Mouse (Mus musculus): ENCODE data around the gene Socs7. TPM values are rescaled to one million over a fixed set of nuclear protein-coding genes. Genes with fewer than 3 reads are reported as not detected.

The Socs7 gene
- polyA plus RNA-seq, 1 experiment = 47.9 TPM

GRCm38 (mm10) chr11:97410958-97411357 is 48.6 kb downstream of the Socs7 start:
- Histone ChIP-seq H3K4me1 (ENCODE audit: control insufficient read depth, insufficient read depth, low read length) (peaks cover 2% of the 10 kb centered on the region; the same call in 1 of the 2 replicates), H3K4me3 (ENCODE audit: insufficient read depth, low read length) (no peak overlapping the region), H3K27ac (ENCODE audit: insufficient read depth, low read length) (no peak overlapping the region)
- TF ChIP-seq CTCF (IDR thresholded peaks at IDR 0.05; ENCODE audit: extremely low read depth, insufficient read depth, low read length) (no peak), POLR2A (IDR thresholded peaks at IDR 0.05; ENCODE audit: extremely low read depth, insufficient read depth, low read length) (no peak)

DNA sequence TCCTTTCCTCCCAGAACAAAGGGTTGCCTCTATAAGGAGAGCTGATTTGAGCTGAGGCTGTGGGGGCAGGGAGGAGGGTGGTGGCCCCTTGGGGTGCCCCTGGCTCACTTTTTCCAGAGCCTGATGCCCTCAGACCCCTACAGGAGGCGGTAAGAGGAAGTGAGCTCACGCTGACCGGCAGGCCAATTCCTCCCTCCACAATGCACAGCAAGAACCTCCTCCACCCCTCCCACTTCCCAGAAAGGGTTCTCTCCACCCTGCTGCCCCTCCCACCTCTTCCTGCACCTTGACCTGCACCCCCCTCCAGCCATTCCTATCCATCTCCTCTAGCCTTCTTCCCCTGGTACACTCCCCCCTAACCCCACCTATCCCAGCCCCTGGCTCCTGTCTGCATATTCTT is 49.8 kb downstream of the Socs7 start:
- TF ChIP-seq POLR2A (IDR thresholded peaks at IDR 0.05; ENCODE audit: extremely low read depth, insufficient read depth, low read length) (no peak), CTCF (IDR thresholded peaks at IDR 0.05; ENCODE audit: extremely low read depth, insufficient read depth, low read length) (no peak)
- H3K27ac ChIP-seq (ENCODE audit: insufficient read depth, low read length) = no peak overlapping the region
- H3K4me1 ChIP-seq (ENCODE audit: control insufficient read depth, insufficient read depth, low read length) = no peaks in the 10 kb centered on the region; the same call in 1 of the 2 replicates
- H3K4me3 ChIP-seq (ENCODE audit: insufficient read depth, low read length) = no peak overlapping the region

GRCm38 (mm10) chr11:97412808-97413347 is 50.5 kb downstream of the Socs7 start:
- H3K27ac ChIP-seq (ENCODE audit: insufficient read depth, low read length) = no peak overlapping the region
- H3K4me3 ChIP-seq (ENCODE audit: insufficient read depth, low read length) = no peak overlapping the region
- H3K4me1 ChIP-seq (ENCODE audit: control insufficient read depth, insufficient read depth, low read length) = no peaks in the 10 kb centered on the region
- TF ChIP-seq CTCF (IDR thresholded peaks at IDR 0.05; ENCODE audit: extremely low read depth, insufficient read depth, low read length) (no peak), POLR2A (IDR thresholded peaks at IDR 0.05; ENCODE audit: extremely low read depth, insufficient read depth, low read length) (no peak)

DNA sequence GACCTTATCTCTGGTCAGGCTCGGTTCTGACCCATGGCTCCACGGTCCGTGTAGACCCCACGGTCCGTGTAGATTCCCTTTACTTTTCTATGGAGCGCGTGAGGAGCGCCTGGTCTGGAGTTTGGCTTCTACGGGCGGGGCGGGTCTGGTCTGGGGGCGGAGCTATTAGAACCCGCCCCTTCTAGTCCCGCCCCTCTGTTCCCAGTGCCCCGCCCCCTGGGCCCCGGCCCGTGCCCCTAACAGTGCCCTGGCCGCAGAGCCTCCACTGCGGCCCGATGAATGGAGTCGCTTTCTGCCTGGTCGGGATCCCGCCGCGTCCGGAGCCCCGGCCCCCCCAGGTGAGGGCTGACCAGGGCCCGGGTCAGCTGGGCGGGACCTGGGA is 53.0 kb downstream of the Socs7 start, which contains the start of gene Arhgap23:
Gene Arhgap23 (plus strand): TSS at position 204 of the 382 bp plus-strand sequence.
- H3K4me3 ChIP-seq (ENCODE audit: insufficient read depth, low read length) = peak within 1 kb of the TSS; percentile 52
- H3K27ac ChIP-seq (ENCODE audit: insufficient read depth, low read length) = peak within 1 kb of the TSS; percentile 97
- 0 out of 2 replicates have a peak, but pooled peaks have one; percentile 39 for TF ChIP-seq POLR2A (IDR thresholded peaks at IDR 0.05; ENCODE audit: extremely low read depth, insufficient read depth, low read length)
- TF ChIP-seq CTCF (IDR thresholded peaks at IDR 0.05; ENCODE audit: extremely low read depth, insufficient read depth, low read length) = no peak
- H3K4me1 ChIP-seq (ENCODE audit: control insufficient read depth, insufficient read depth, low read length) = no peaks in the 10 kb centered on the region

DNA sequence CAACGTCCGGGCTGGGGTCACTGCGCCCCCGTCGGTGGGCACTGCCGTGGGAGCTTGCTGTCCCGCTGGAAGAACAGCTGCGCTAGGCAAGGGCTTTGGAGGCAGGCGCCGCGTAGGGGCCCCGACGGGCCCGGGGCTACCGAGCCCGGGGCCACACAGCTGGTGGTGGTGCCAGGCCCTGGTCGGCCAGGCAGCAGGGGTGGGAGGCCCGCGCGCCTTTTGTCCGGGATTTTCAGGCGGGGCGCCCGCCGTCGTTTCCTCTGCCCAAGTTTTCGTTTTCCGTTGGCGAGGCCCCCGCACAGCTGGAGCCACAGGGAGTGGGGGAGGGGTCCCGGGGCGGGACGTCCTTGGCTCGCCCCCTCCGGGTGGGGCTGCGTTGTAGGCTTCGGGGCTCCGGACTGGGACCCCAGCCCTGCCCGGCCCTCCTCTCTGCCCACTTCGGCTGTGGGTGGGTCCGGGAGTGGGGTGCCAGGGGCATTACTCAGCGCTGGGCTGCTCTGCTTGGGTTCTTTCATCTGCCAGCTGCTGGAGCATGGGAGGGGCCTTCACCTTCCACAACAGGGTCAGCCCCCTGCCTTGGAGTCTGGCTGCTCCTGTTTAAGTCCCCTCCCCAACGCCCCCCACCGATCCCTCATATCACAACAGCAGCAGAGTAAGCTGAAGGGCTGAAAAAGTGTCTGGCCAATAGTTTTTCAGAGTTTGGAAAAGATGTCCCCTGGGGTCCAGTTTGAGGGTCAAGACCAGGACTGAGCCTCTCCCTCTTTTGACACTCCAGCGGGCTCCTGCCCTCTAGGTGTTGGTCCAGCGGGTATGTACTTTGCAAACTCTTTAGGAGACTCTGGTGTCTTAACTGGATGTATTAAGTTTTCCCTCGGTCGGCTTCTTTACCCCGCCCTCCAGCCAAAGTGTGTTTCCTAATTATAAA is 53.6 kb downstream of the Socs7 start:
- peak overlapping the region; percentile 97 for H3K27ac ChIP-seq (ENCODE audit: insufficient read depth, low read length)

DNA sequence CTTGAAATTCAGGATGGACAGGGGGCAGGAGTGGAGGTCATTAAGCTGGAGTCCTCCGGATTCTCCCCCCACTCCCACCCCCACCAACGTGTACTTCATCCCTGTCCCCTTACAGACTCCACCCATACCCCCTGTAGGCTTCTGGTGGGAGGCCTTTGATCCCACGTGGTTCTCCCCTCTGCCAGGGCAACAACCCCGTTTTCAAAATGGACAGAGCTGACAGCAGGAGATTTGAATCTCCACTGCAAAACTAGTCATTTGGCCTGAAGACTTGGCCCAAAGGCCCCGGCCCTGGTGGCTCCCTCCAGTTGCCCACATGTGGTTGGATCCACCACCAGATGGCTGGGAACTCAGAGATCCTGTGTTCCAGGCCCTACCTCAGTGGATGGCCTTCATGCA is 54.3 kb downstream of the Socs7 start:
- H3K4me3 ChIP-seq (ENCODE audit: insufficient read depth, low read length) = peak overlapping the region; percentile 52
- no peaks in the 10 kb centered on the region for H3K4me1 ChIP-seq (ENCODE audit: control insufficient read depth, insufficient read depth, low read length)
- TF ChIP-seq CTCF (IDR thresholded peaks at IDR 0.05; ENCODE audit: extremely low read depth, insufficient read depth, low read length) (no peak), POLR2A (IDR thresholded peaks at IDR 0.05; ENCODE audit: extremely low read depth, insufficient read depth, low read length) (no peak)
- H3K27ac ChIP-seq (ENCODE audit: insufficient read depth, low read length) = peak overlapping the region; percentile 86; the same call in 1 of the 2 replicates

More for the DNA sequence above, 53.6 kb downstream of the Socs7 start:
- H3K4me3 ChIP-seq (ENCODE audit: insufficient read depth, low read length) = peak overlapping the region; percentile 52
- no peaks in the 10 kb centered on the region for H3K4me1 ChIP-seq (ENCODE audit: control insufficient read depth, insufficient read depth, low read length)
- TF ChIP-seq POLR2A (IDR thresholded peaks at IDR 0.05; ENCODE audit: extremely low read depth, insufficient read depth, low read length) (no peak), CTCF (IDR thresholded peaks at IDR 0.05; ENCODE audit: extremely low read depth, insufficient read depth, low read length) (no peak)

DNA sequence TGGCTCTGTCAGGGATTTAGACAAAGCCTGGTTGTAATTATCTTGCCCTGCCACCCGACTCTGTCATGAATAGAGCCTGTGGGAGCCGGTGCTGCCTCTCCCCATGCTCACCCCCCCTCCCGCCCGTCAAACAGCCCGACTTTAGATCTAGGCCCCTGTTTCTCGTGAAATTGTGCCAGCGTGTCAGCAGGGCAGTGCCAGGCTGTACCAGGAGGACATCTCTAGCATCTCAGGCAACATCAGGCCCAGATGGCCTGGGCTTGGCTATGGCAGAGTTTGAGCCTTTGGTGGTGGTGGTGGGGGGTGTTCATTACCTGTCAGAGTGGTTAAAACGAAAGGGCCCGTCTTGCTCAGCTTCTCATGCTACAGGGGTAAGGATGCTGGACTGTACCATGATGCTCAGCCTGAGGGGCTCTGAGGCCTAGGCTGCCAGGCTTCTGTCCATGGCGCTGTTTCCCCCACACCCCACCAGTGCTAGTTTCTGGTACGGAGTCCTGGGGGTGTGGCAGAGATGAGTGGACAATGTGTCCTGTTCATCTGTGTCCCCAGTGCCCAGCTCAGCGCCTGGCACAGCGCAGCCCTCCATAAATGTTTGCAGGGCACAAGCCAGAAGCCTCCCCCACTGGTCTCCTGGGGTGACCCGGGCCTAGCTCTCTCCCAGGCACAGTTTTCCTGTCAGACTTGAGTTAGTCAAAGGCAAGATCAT is 56.6 kb downstream of the Socs7 start:
- H3K4me1 ChIP-seq (ENCODE audit: control insufficient read depth, insufficient read depth, low read length) = no peaks in the 10 kb centered on the region; the same call in 1 of the 2 replicates
- peak overlapping the region; percentile 94 for H3K27ac ChIP-seq (ENCODE audit: insufficient read depth, low read length)
- TF ChIP-seq POLR2A (IDR thresholded peaks at IDR 0.05; ENCODE audit: extremely low read depth, insufficient read depth, low read length) (no peak), CTCF (IDR thresholded peaks at IDR 0.05; ENCODE audit: extremely low read depth, insufficient read depth, low read length) (no peak)

DNA sequence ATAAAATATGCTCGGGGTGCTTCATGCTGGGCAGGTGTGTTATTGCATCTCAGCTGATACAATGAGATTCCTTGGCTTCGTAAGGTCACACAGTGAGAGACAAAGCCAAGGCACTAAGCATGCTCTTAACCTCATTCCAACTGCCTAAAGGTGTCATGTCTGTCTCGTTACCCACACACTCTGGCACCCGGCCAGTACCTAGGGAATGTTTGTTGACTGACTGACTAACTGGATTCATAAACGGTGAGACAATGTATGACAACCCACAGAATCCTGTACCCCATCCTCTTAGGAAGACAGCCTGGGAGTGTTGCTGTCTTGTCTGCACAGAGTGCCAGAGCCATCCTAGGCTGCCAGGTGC is 57.2 kb downstream of the Socs7 start:
- Histone ChIP-seq H3K27ac (ENCODE audit: insufficient read depth, low read length) (peak overlapping the region; percentile 71), H3K4me3 (ENCODE audit: insufficient read depth, low read length) (no peak overlapping the region)
- TF ChIP-seq CTCF (IDR thresholded peaks at IDR 0.05; ENCODE audit: extremely low read depth, insufficient read depth, low read length) (no peak), POLR2A (IDR thresholded peaks at IDR 0.05; ENCODE audit: extremely low read depth, insufficient read depth, low read length) (no peak)

More for the DNA sequence above, 56.6 kb downstream of the Socs7 start:
- no peak overlapping the region for H3K4me3 ChIP-seq (ENCODE audit: insufficient read depth, low read length)

GRCm38 (mm10) chr11:97422507-97422906 is 60.2 kb downstream of the Socs7 start:
- Histone ChIP-seq H3K27ac (ENCODE audit: insufficient read depth, low read length) (peak overlapping the region; percentile 96), H3K4me1 (ENCODE audit: control insufficient read depth, insufficient read depth, low read length) (no peaks in the 10 kb centered on the region; the same call in 1 of the 2 replicates), H3K4me3 (ENCODE audit: insufficient read depth, low read length) (no peak overlapping the region)
- TF ChIP-seq CTCF (IDR thresholded peaks at IDR 0.05; ENCODE audit: extremely low read depth, insufficient read depth, low read length) = no peak
- TF ChIP-seq POLR2A (IDR thresholded peaks at IDR 0.05; ENCODE audit: extremely low read depth, insufficient read depth, low read length) = no peak

More for the DNA sequence above, 57.2 kb downstream of the Socs7 start:
- H3K4me1 ChIP-seq (ENCODE audit: control insufficient read depth, insufficient read depth, low read length) = no peaks in the 10 kb centered on the region; the same call in 1 of the 2 replicates

All from cortical plate, adult 2 months (tissue).